Mouse (Mus musculus) liver, postnatal 0 days (tissue): Measurements from ENCODE around the gene Tmem121. TPM values are rescaled to one million over a fixed set of nuclear protein-coding genes. Genes with fewer than 3 reads are reported as not detected.

Source experiments
- ATAC-seq: fragments of 200-750 bp; cut with Nextera tagmentation; 2 replicates; pipeline ENCODE4 v1.8.0; 2017; ENCODE audit warnings: mild to moderate bottlenecking, moderate library complexity
- DNase-seq: peaks from one replicate; pipeline ENCODE4 v3.0.0-alpha.2; 2016
- H3K27ac ChIP-seq: fragments of 300-500 bp; sonication (generic); 2 replicates; pipeline ENCODE4 v1.5.1; 2014; ENCODE audit warnings: antibody characterized with exemption, moderate library complexity, mild to moderate bottlenecking, low read depth
- H3K27me3 ChIP-seq: fragments of 300-500 bp; sonication (generic); 2 replicates; pipeline ENCODE4 v1.6.1; 2014; ENCODE audit warnings: low read length, control low read depth, mixed read lengths; ENCODE audit not compliant: insufficient read depth
- H3K36me3 ChIP-seq: fragments of 300-500 bp; sonication (generic); replicated peaks from 2 replicates; pipeline ENCODE4 v1.6.1; 2014; ENCODE audit warnings: mild to moderate bottlenecking, control low read depth, low read length, moderate library complexity, mixed read lengths; ENCODE audit not compliant: insufficient read depth
- H3K4me1 ChIP-seq: fragments of 300-500 bp; sonication (generic); 2 replicates; pipeline ENCODE4 v1.6.1; 2014; ENCODE audit warnings: antibody characterized with exemption, mild to moderate bottlenecking, control low read depth; ENCODE audit not compliant: insufficient read depth
- H3K4me2 ChIP-seq: fragments of 300-500 bp; sonication (generic); 2 replicates; pipeline ENCODE4 v1.6.1; 2014; ENCODE audit warnings: low read depth, mild to moderate bottlenecking, low read length, moderate library complexity, mixed read lengths
- H3K4me3 ChIP-seq: fragments of 300-500 bp; sonication (generic); 2 replicates; pipeline ENCODE4 v1.5.1; 2014; ENCODE audit warnings: low read depth, low read length
- H3K9ac ChIP-seq: fragments of 300-500 bp; sonication (generic); replicated peaks from 2 replicates; pipeline ENCODE4 v1.6.1; 2014; ENCODE audit warnings: mild to moderate bottlenecking, moderate library complexity
- H3K9me3 ChIP-seq: fragments of 300-500 bp; sonication (generic); 2 replicates; pipeline ENCODE4 v1.6.1; 2016; ENCODE audit warnings: mild to moderate bottlenecking, control low read depth, low read length, mixed read lengths
- CTCF ChIP-seq: sonication (generic); IDR thresholded peaks from 2 replicates; pipeline ENCODE4 v1.5.1; 2016; ENCODE audit warnings: antibody characterized with exemption, low read depth
- EP300 ChIP-seq: IDR thresholded peaks from 2 replicates; pipeline ENCODE4 v1.6.1; 2016; ENCODE audit warnings: antibody characterized with exemption, low read depth, mild to moderate bottlenecking
- WGBS: fragments of 180-500 bp; shearing (Covaris S2); extraction: QIAGEN DNeasy Blood & Tissue Kit; methylation state at CpG from one replicate; pipeline ENCODE4 v1.1.7; 2014; ENCODE audit not compliant: insufficient replicate concordance; 5-methylcytosine and 5-hydroxymethylcytosine counted together
- polyA plus RNA-seq: library from polyadenylated mRNA; unstranded; fragments of >200 nt; fragmentation: Nextera tagmentation; extraction: Ambion mirVana; gene quantifications from 2 replicates; pipeline ENCODE4 v1.2.1, GENCODE M21; 2015

Tmem121 gene
- polyA plus RNA-seq, 1 experiment from 2014 or later = 0.21 TPM

- Histone ChIP-seq H3K4me3 (peak overlapping the region; percentile 50), H3K36me3 (no peaks in the 10 kb centered on the region), H3K4me2 (peak overlapping the region; percentile 75), H3K4me1 (peaks cover 47% of the 10 kb centered on the region), H3K9me3 (no peaks in the 10 kb centered on the region), H3K27me3 (peaks cover 17% of the 10 kb centered on the region), H3K27ac (no peak overlapping the region), H3K9ac (peak overlapping the region; percentile 58)
- TF ChIP-seq CTCF = no peak
- TF ChIP-seq EP300 = no peak
- WGBS = 11% methylated on average over 19 of the region's 19 CpGs
- ATAC-seq = no peak
- DNase-seq = no peak
Observed at GRCm38 (mm10) chr12:113152272-113152661, 33.5 kb upstream of the Tmem121 start.

- ATAC-seq = no peak
- Histone ChIP-seq H3K27ac (no peak overlapping the region), H3K4me1 (peaks cover 42% of the 10 kb centered on the region), H3K4me2 (peak overlapping the region; percentile 75; the same call in 1 of the 2 replicates), H3K9me3 (no peaks in the 10 kb centered on the region), H3K9ac (no peak overlapping the region), H3K36me3 (no peaks in the 10 kb centered on the region), H3K27me3 (peaks cover 17% of the 10 kb centered on the region), H3K4me3 (peak overlapping the region; percentile 50)
- no peak for DNase-seq
- WGBS = 69% methylated on average over 6 of the region's 6 CpGs
- no peak for TF ChIP-seq EP300
- no peak for TF ChIP-seq CTCF
Observed at GRCm38 (mm10) chr12:113152991-113153525, 32.7 kb upstream of the Tmem121 start.

- no peak overlapping the region for H3K27ac ChIP-seq
- H3K4me1 ChIP-seq = peaks cover 36% of the 10 kb centered on the region
- H3K4me3 ChIP-seq = no peak overlapping the region
- no peak for TF ChIP-seq EP300
- no peak for TF ChIP-seq CTCF
- no peaks in the 10 kb centered on the region for H3K36me3 ChIP-seq
- H3K27me3 ChIP-seq = peaks cover 17% of the 10 kb centered on the region
- H3K9me3 ChIP-seq = no peaks in the 10 kb centered on the region
- DNase-seq = no peak
- no peak overlapping the region for H3K4me2 ChIP-seq
- WGBS = 80% methylated on average over 7 of the region's 7 CpGs
- ATAC-seq = no peak
- no peak overlapping the region for H3K9ac ChIP-seq
Observed at GRCm38 (mm10) chr12:113153971-113154370, 31.8 kb upstream of the Tmem121 start.

GRCm38 (mm10) chr12:113154747-113155075 is 31.0 kb upstream of the Tmem121 start:
- ATAC-seq (no peak), DNase-seq (no peak)
- Histone ChIP-seq H3K36me3 (no peaks in the 10 kb centered on the region), H3K9me3 (no peaks in the 10 kb centered on the region), H3K9ac (peak overlapping the region; percentile 58; the same call in 1 of the 2 replicates), H3K4me3 (peak overlapping the region; percentile 47; the same call in 1 of the 2 replicates), H3K27ac (0 out of 2 replicates have a peak overlapping the region, but pooled peaks have one; percentile 60), H3K27me3 (peaks cover 17% of the 10 kb centered on the region), H3K4me2 (peak overlapping the region; percentile 84), H3K4me1 (peaks cover 36% of the 10 kb centered on the region)
- no peak for TF ChIP-seq CTCF
- TF ChIP-seq EP300 = no peak
- WGBS = 79% methylated on average over 6 of the region's 6 CpGs

GRCm38 (mm10) chr12:113155076-113155771 is 30.5 kb upstream of the Tmem121 start:
- H3K27me3 ChIP-seq = peaks cover 17% of the 10 kb centered on the region
- peak overlapping the region; percentile 47 for H3K4me3 ChIP-seq
- TF ChIP-seq EP300 = no peak
- TF ChIP-seq CTCF = no peak; the same call in 1 of the 2 replicates
- H3K27ac ChIP-seq = peak overlapping the region; percentile 60
- DNase-seq = peak; percentile 57
- H3K36me3 ChIP-seq = no peaks in the 10 kb centered on the region
- peaks cover 36% of the 10 kb centered on the region for H3K4me1 ChIP-seq
- H3K9me3 ChIP-seq = no peaks in the 10 kb centered on the region
- H3K9ac ChIP-seq = peak overlapping the region; percentile 58
- H3K4me2 ChIP-seq = peak overlapping the region; percentile 84
- WGBS = 7% methylated on average over 32 of the region's 32 CpGs
- no peak for ATAC-seq

GRCm38 (mm10) chr12:113155887-113156539 is 29.7 kb upstream of the Tmem121 start, which contains the start of gene Tedc1:
Tedc1 (plus strand) TSS chr12:113156421.
- Histone ChIP-seq H3K4me3 (peak within 1 kb of the TSS; percentile 79), H3K4me1 (peaks cover 36% of the 10 kb centered on the region), H3K9ac (peak within 1 kb of the TSS; percentile 76), H3K9me3 (no peaks in the 10 kb centered on the region), H3K36me3 (no peaks in the 10 kb centered on the region), H3K4me2 (peak within 1 kb of the TSS; percentile 96), H3K27me3 (peaks cover 11% of the 10 kb centered on the region), H3K27ac (peak within 1 kb of the TSS; percentile 64)
- peak; percentile 98 for DNase-seq
- WGBS = 0% methylated on average over 46 of the region's 46 CpGs
- peak; percentile 98 for ATAC-seq
- TF ChIP-seq EP300 = no peak; the same call in none of the 2 replicates
- TF ChIP-seq CTCF = peak; percentile 100
